In genomic region chr10:128232420-128232985, GRCm38 (mm10) we compare ENCODE assay signal across 8 mouse cellular contexts. TPM values are rescaled to one million over a fixed set of nuclear protein-coding genes. Genes with fewer than 3 reads are reported as not detected.
A peak's percentile ranks its signal among the peaks of the same experiment; 100 is the strongest.
DNase-seq lines count a peak whose midpoint lies in the region; ATAC-seq lines count a peak whose summit lies in the region.

No protein-coding gene starts in this region.

- ATAC-seq in forebrain, embryonic 14.5 days = peak; percentile 27
- ATAC-seq in hindbrain, embryonic 16.5 days = peak; percentile 70

- peak overlapping the region; percentile 84 for H3K27ac ChIP-seq in forebrain, embryonic 14.5 days (ENCODE audit: low read depth, low read length)
- peak overlapping the region; percentile 90 for H3K27ac ChIP-seq in hindbrain, embryonic 16.5 days (ENCODE audit: low read depth, low read length)

- DNase-seq in adrenal gland, adult 2 months = peak; percentile 64
- no peak for DNase-seq in adrenal gland, adult 8-10 months
- peak; percentile 63 for DNase-seq in cerebellum, adult 11-12 months
- peak; percentile 92 for DNase-seq in forebrain, embryonic 14.5 days (ENCODE audit: low spot score)
- DNase-seq in left cerebral cortex, adult 11 months (ENCODE audit: low spot score) = peak; percentile 62
- DNase-seq in lung, postnatal 25 days (ENCODE audit: low spot score) = peak; percentile 82
- peak; percentile 63 to 64 for DNase-seq in right cerebral cortex, adult 2 months (ENCODE audit: low spot score in 2 of 2)

- peak overlapping the region; percentile 74 for H3K4me3 ChIP-seq in forebrain, embryonic 14.5 days (ENCODE audit: low read depth, low read length)
- peak overlapping the region; percentile 81 for H3K4me3 ChIP-seq in hindbrain, embryonic 16.5 days (ENCODE audit: low read length)

- H3K27me3 ChIP-seq in forebrain, embryonic 14.5 days (replicated peaks; ENCODE audit: control insufficient read depth, insufficient read depth, low read length) = no peaks in the 10 kb centered on the region
- H3K27me3 ChIP-seq in hindbrain, embryonic 16.5 days (replicated peaks; ENCODE audit: control insufficient read depth, insufficient read depth, low read length) = no peaks in the 10 kb centered on the region

- H3K9me3 ChIP-seq in forebrain, embryonic 14.5 days (replicated peaks; ENCODE audit: control insufficient read depth, low read length) = no peaks in the 10 kb centered on the region
- no peaks in the 10 kb centered on the region for H3K9me3 ChIP-seq in hindbrain, embryonic 16.5 days (ENCODE audit: control insufficient read depth, low read length)

- no peaks in the 10 kb centered on the region for H3K36me3 ChIP-seq in forebrain, embryonic 14.5 days (ENCODE audit: control insufficient read depth, insufficient read depth, low read length)
- no peaks in the 10 kb centered on the region for H3K36me3 ChIP-seq in hindbrain, embryonic 16.5 days (ENCODE audit: control insufficient read depth, insufficient read depth, low read length)

- H3K4me1 ChIP-seq in forebrain, embryonic 14.5 days (ENCODE audit: control insufficient read depth, insufficient read depth, low read length) = no peaks in the 10 kb centered on the region
- peaks cover 7% of the 10 kb centered on the region for H3K4me1 ChIP-seq in hindbrain, embryonic 16.5 days (ENCODE audit: control insufficient read depth, insufficient read depth, low read depth, low read length)

- peak overlapping the region; percentile 67 for H3K4me2 ChIP-seq in forebrain, embryonic 14.5 days (ENCODE audit: low read length)
- H3K4me2 ChIP-seq in hindbrain, embryonic 16.5 days (ENCODE audit: low read length) = peak overlapping the region; percentile 62

- peak overlapping the region; percentile 76 for H3K9ac ChIP-seq in forebrain, embryonic 14.5 days (ENCODE audit: low read length)
- peak overlapping the region; percentile 76 for H3K9ac ChIP-seq in hindbrain, embryonic 16.5 days (ENCODE audit: low read depth, low read length)

- under 1% methylated on average over 14 of the region's 14 CpGs for WGBS in forebrain, embryonic 14.5 days
- WGBS in hindbrain, embryonic 16.5 days = 1% methylated on average over 14 of the region's 14 CpGs

RNA-seq across cellular contexts. Expression of gene Timeless, which starts 0.6 kb away (rescaled TPM):
- total RNA-seq in adrenal gland, adult 2 months (2021) = 1 to 10 TPM; 4.8 to 7.2 TPM
- 1.9 and 2.8 TPM in 2 replicates for polyA plus RNA-seq in adrenal gland, adult 2 months (2012; rRNA removed)
- 10 to 100 TPM in 2 of 4 experiments, 1 to 10 TPM in 2; 8.0 to 14.4 (median 11.1) TPM for total RNA-seq in adrenal gland, adult 8-10 months (2022)
- 27.2 and 28.3 TPM in 2 replicates for polyA plus RNA-seq in forebrain, embryonic 14.5 days (2014; fragmentation: Nextera tagmentation; extraction: Ambion mirVana)
- 19.7 and 22.4 TPM in 2 replicates for polyA plus RNA-seq in hindbrain, embryonic 16.5 days (2015; fragmentation: Nextera tagmentation; extraction: Ambion mirVana)

RNA-seq across cellular contexts. Expression of gene Mip, which starts 6.9 kb away (rescaled TPM):
- total RNA-seq in adrenal gland, adult 2 months (2021) = not detected
- polyA plus RNA-seq in adrenal gland, adult 2 months (2012; rRNA removed) = not detected in 2 replicates
- not detected for total RNA-seq in adrenal gland, adult 8-10 months (2022)
- polyA plus RNA-seq in forebrain, embryonic 14.5 days (2014; fragmentation: Nextera tagmentation; extraction: Ambion mirVana) = 0.19 and 0.22 TPM in 2 replicates
- 0.11 and 0.24 TPM in 2 replicates for polyA plus RNA-seq in hindbrain, embryonic 16.5 days (2015; fragmentation: Nextera tagmentation; extraction: Ambion mirVana)

RNA-seq across cellular contexts. Expression of gene Spryd4, which starts 20.9 kb away (rescaled TPM):
- 10 to 100 TPM; 14.3 to 17.0 TPM for total RNA-seq in adrenal gland, adult 2 months (2021)
- polyA plus RNA-seq in adrenal gland, adult 2 months (2012; rRNA removed) = 5.8 and 7.4 TPM in 2 replicates
- total RNA-seq in adrenal gland, adult 8-10 months (2022) = 10 to 100 TPM; 15.3 to 17.3 (median 16.9) TPM
- 22.8 and 23.8 TPM in 2 replicates for polyA plus RNA-seq in forebrain, embryonic 14.5 days (2014; fragmentation: Nextera tagmentation; extraction: Ambion mirVana)
- polyA plus RNA-seq in hindbrain, embryonic 16.5 days (2015; fragmentation: Nextera tagmentation; extraction: Ambion mirVana) = 23.6 and 25.5 TPM in 2 replicates

RNA-seq across cellular contexts. Expression of gene Apon, which starts 21.4 kb away (rescaled TPM):
- total RNA-seq in adrenal gland, adult 2 months (2021) = 1 to 10 TPM in 1 of 2 experiments, not detected in 1; 1.5 TPM
- 0.10 and 0.40 TPM in 2 replicates for polyA plus RNA-seq in adrenal gland, adult 2 months (2012; rRNA removed)
- total RNA-seq in adrenal gland, adult 8-10 months (2022) = under 1 TPM in 1 of 4 experiments, not detected in 3; 0.56 TPM
- polyA plus RNA-seq in forebrain, embryonic 14.5 days (2014; fragmentation: Nextera tagmentation; extraction: Ambion mirVana) = 0.30 TPM in 1 of 2 replicates, not detected in the other
- 0.11 TPM in 1 of 2 replicates, not detected in the other for polyA plus RNA-seq in hindbrain, embryonic 16.5 days (2015; fragmentation: Nextera tagmentation; extraction: Ambion mirVana)

RNA-seq across cellular contexts. Expression of gene Apof, which starts 36.0 kb away (rescaled TPM):
- 10 to 100 TPM in 1 of 2 experiments, under 1 TPM in 1; 0.76 to 19.1 TPM for total RNA-seq in adrenal gland, adult 2 months (2021)
- 11.0 and 25.2 TPM in 2 replicates for polyA plus RNA-seq in adrenal gland, adult 2 months (2012; rRNA removed)
- total RNA-seq in adrenal gland, adult 8-10 months (2022) = 10 to 100 TPM in 2 of 4 experiments, 1 to 10 TPM in 2; 1.6 to 14.7 (median 6.9) TPM
- not detected in 2 replicates for polyA plus RNA-seq in forebrain, embryonic 14.5 days (2014; fragmentation: Nextera tagmentation; extraction: Ambion mirVana)
- polyA plus RNA-seq in hindbrain, embryonic 16.5 days (2015; fragmentation: Nextera tagmentation; extraction: Ambion mirVana) = 0.24 TPM in 1 of 2 replicates, not detected in the other
